Mouse (Mus musculus): ENCODE measurements around the gene Msln.

- TF ChIP-seq POLR2A (IDR thresholded peaks at IDR 0.05; ENCODE audit: control insufficient read depth in 1 of 2, insufficient read depth in 1 of 2, low read depth in 1 of 2, low read length in 2 of 2, poor library complexity in 1 of 2) (no peak), POLR2AphosphoS2 (IDR thresholded peaks at IDR 0.05; ENCODE audit: low read length) (no peak), ELF1 (IDR thresholded peaks at IDR 0.05; ENCODE audit: low read depth, low read length) (no peak), CTCF (IDR thresholded peaks at IDR 0.05 in 2 of 3, conservative IDR thresholded peaks at IDR 0.05 in 1 of 3; ENCODE audit: control insufficient read depth in 1 of 3, insufficient read depth in 1 of 3, low read depth in 2 of 3, low read length in 3 of 3, poor library complexity in 1 of 3, severe bottlenecking in 1 of 3) (no peak)
Measured at GRCm38 (mm10) chr17:25760148-25760547, 6.0 kb upstream of the Msln start.
